Mouse (Mus musculus): ENCODE data around the gene Chst11. TPM values are rescaled to one million over a fixed set of nuclear protein-coding genes. Genes with fewer than 3 reads are reported as not detected.

Chst11 gene
- polyA plus RNA-seq, 1 experiment, result 22.7 TPM

GRCm38 (mm10) chr10:83080930-83081329, 95.6 kb downstream of the Chst11 start:
- DNase-seq (ENCODE audit: low read depth), result peak; percentile 60
- TF ChIP-seq POLR2A (IDR thresholded peaks at IDR 0.05; ENCODE audit: borderline replicate concordance, extremely low read depth, insufficient read depth, insufficient read length, poor library complexity, severe bottlenecking) (no peak), CTCF (IDR thresholded peaks at IDR 0.05; ENCODE audit: borderline replicate concordance, extremely low read depth, insufficient read depth, insufficient read length) (no peak)

- DNase-seq (ENCODE audit: low read depth), result no peak
- no peak for TF ChIP-seq POLR2A (IDR thresholded peaks at IDR 0.05; ENCODE audit: borderline replicate concordance, extremely low read depth, insufficient read depth, insufficient read length, poor library complexity, severe bottlenecking)
- TF ChIP-seq CTCF (IDR thresholded peaks at IDR 0.05; ENCODE audit: borderline replicate concordance, extremely low read depth, insufficient read depth, insufficient read length), result no peak
These were observed 98.6 kb downstream of the Chst11 start for GRCm38 (mm10) chr10:83083946-83084345.

DNA sequence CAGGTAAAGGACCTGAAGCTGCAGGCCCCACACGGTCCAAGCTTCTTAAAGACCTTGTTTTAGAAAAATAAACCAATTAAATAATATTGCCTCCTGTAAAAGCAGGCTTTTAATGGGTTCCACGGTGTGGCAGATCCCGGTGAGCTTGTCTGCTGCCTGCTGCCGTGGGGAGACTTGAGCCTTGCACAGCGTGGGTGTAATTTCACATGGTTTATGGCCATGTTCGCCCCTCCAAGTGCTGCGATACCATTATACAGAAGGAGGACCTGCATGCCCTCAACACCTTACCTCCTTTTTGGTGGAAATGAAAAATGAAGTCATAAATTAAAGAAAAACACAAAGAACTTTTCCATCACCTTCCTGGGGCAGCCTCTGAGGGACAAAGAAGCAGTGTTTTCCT, 103.0 kb downstream of the Chst11 start:
- no peak for TF ChIP-seq CTCF (IDR thresholded peaks at IDR 0.05; ENCODE audit: borderline replicate concordance, extremely low read depth, insufficient read depth, insufficient read length)
- no peak for TF ChIP-seq POLR2A (IDR thresholded peaks at IDR 0.05; ENCODE audit: borderline replicate concordance, extremely low read depth, insufficient read depth, insufficient read length, poor library complexity, severe bottlenecking)
- no peak for DNase-seq (ENCODE audit: low read depth)

DNA sequence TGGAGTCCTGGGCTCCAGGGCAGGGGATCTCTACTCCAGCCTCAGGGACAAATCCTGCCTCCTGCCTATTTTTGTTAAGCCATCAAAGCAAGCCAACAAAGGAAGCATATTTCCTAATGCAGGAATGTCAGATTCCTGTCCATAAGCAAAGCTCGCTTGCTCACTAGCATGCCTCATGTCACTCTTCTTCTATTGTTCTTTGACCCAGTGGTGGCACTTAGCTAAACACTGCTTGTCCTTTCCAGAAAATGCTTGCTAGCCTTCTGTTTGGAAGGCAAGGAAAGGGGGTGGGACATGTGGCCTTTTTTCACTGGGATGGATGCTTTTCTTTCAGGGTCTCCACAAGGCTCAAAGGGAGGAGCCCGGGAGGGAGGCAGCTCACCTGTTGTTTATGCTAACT, 103.5 kb downstream of the Chst11 start:
- no peak for DNase-seq (ENCODE audit: low read depth)
- no peak for TF ChIP-seq CTCF (IDR thresholded peaks at IDR 0.05; ENCODE audit: borderline replicate concordance, extremely low read depth, insufficient read depth, insufficient read length)
- no peak for TF ChIP-seq POLR2A (IDR thresholded peaks at IDR 0.05; ENCODE audit: borderline replicate concordance, extremely low read depth, insufficient read depth, insufficient read length, poor library complexity, severe bottlenecking)

- no peak for DNase-seq (ENCODE audit: low read depth)
These were observed 104.9 kb downstream of the Chst11 start for GRCm38 (mm10) chr10:83090185-83090584.

GRCm38 (mm10) chr10:83093705-83094104, 108.4 kb downstream of the Chst11 start:
- TF ChIP-seq POLR2A (IDR thresholded peaks at IDR 0.05; ENCODE audit: borderline replicate concordance, extremely low read depth, insufficient read depth, insufficient read length, poor library complexity, severe bottlenecking) (no peak), CTCF (IDR thresholded peaks at IDR 0.05; ENCODE audit: borderline replicate concordance, extremely low read depth, insufficient read depth, insufficient read length) (no peak)
- no peak for DNase-seq (ENCODE audit: low read depth)

More at GRCm38 (mm10) chr10:83090185-83090584, 104.9 kb downstream of the Chst11 start:
- no peak for TF ChIP-seq POLR2A (IDR thresholded peaks at IDR 0.05; ENCODE audit: borderline replicate concordance, extremely low read depth, insufficient read depth, insufficient read length, poor library complexity, severe bottlenecking)
- TF ChIP-seq CTCF (IDR thresholded peaks at IDR 0.05; ENCODE audit: borderline replicate concordance, extremely low read depth, insufficient read depth, insufficient read length), result no peak

DNA sequence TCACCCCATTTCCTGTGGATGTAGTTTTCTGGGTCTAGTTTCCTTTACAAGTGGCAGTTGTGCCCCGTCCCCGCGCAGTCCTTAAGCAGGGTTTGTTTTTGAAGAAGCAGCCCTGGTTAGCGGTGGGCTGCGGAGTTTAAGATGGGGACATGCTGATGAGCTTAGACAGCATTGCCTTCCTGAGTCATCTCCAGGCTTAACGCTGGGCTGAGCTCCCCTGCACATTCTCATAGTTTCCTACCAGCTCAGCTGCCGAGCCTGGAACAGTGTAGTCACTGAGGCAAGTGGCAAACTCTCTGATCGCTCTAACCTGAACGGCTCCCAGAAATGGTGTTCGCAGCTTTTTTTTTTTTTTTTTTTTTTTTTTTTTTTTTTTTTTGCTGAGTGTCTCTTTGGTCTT, 109.0 kb downstream of the Chst11 start:
- TF ChIP-seq POLR2A (IDR thresholded peaks at IDR 0.05; ENCODE audit: borderline replicate concordance, extremely low read depth, insufficient read depth, insufficient read length, poor library complexity, severe bottlenecking), result no peak
- DNase-seq (ENCODE audit: low read depth), result no peak

DNA sequence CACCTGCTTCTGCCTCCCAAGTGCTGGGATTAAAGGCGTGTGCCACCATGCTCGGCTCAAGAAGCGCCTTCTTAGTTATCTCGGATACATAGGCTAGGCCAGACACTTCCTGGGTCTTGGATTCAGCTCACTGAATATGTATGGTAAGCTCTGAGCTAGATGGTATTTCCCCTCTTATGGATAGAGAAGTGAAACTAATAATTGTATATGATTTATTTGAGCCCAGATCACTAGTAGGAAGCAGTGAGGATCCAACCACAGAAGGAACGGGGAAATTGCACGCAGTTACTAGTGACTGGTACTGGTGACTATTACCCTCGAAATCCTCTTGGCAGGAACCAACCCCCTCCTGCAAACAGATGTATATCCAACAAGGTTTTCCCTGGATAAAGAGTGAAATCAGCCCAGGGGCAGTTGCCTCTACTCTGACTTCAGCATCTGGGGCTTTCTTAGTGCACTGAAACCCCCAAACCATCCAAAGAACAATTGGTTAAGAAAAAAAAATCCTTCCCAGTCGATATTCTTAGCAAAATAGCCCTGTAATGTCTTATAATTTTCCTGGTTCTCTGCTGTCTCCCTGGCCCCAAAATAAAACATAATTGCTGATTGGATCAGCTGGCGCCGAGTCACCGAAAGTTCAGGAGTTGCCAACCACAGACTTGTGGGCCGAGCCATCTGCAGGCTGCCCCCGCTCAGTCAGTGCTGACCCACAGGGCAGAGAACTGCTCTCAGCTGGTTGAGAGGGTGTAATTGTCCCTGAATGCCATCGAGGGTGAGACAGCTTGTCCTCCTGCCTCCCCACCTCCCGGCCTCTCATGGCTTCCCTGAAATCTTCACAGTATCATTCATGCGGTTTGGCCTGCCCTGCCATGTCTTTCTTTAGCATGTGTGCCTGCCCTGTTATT, 109.8 kb downstream of the Chst11 start:
- TF ChIP-seq CTCF (IDR thresholded peaks at IDR 0.05; ENCODE audit: borderline replicate concordance, extremely low read depth, insufficient read depth, insufficient read length), result no peak
- no peak for TF ChIP-seq POLR2A (IDR thresholded peaks at IDR 0.05; ENCODE audit: borderline replicate concordance, extremely low read depth, insufficient read depth, insufficient read length, poor library complexity, severe bottlenecking)
- no peak for DNase-seq (ENCODE audit: low read depth)

- DNase-seq (ENCODE audit: low read depth), result no peak
- TF ChIP-seq POLR2A (IDR thresholded peaks at IDR 0.05; ENCODE audit: borderline replicate concordance, extremely low read depth, insufficient read depth, insufficient read length, poor library complexity, severe bottlenecking) (no peak), CTCF (IDR thresholded peaks at IDR 0.05; ENCODE audit: borderline replicate concordance, extremely low read depth, insufficient read depth, insufficient read length) (no peak)
These were observed 111.0 kb downstream of the Chst11 start for GRCm38 (mm10) chr10:83096257-83096656.

DNA sequence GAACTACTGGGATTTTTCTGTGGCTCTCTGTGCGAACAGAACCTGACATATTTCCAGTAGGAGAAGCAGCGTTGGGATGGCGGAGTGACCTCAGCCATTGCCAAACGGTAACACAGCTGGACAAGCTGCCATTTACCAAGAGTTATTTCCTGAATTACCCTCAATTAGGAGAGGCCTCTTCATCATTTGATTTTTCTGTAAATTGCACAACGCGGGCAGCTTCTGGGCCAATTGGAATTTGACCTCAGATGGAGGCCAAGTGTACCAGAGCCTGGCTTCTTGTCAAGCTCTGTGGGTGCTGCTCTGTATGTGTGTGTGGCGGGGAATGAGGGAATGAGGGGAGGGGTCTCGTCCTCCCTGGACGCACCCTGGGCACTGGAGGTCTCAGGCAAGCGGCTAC, 113.6 kb downstream of the Chst11 start:
- DNase-seq (ENCODE audit: low read depth), result no peak
- TF ChIP-seq POLR2A (IDR thresholded peaks at IDR 0.05; ENCODE audit: borderline replicate concordance, extremely low read depth, insufficient read depth, insufficient read length, poor library complexity, severe bottlenecking) (no peak), CTCF (IDR thresholded peaks at IDR 0.05; ENCODE audit: borderline replicate concordance, extremely low read depth, insufficient read depth, insufficient read length) (no peak)

DNA sequence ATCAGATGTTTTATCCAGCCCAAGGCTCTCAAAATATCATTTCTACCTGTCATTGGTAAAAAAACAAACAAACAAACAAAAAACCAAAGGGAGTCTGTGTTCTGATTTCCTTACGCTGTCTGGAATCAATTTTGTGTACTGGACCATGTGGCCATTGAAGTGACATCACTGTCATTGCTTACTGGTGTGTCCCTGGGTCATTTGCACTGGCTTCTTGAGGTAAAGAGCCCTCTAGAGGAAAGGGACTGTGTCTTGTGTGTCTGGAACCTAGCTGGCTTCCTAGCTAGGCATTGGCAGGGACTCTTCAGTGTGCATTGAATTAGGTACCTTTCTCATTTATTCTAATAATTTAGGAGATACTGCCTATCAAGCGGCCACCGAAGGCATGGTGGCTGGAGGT, 114.4 kb downstream of the Chst11 start:
- TF ChIP-seq CTCF (IDR thresholded peaks at IDR 0.05; ENCODE audit: borderline replicate concordance, extremely low read depth, insufficient read depth, insufficient read length), result peak; percentile 8; the same call in 1 of the 2 replicates
- no peak for TF ChIP-seq POLR2A (IDR thresholded peaks at IDR 0.05; ENCODE audit: borderline replicate concordance, extremely low read depth, insufficient read depth, insufficient read length, poor library complexity, severe bottlenecking)
- DNase-seq (ENCODE audit: low read depth), result no peak

DNA sequence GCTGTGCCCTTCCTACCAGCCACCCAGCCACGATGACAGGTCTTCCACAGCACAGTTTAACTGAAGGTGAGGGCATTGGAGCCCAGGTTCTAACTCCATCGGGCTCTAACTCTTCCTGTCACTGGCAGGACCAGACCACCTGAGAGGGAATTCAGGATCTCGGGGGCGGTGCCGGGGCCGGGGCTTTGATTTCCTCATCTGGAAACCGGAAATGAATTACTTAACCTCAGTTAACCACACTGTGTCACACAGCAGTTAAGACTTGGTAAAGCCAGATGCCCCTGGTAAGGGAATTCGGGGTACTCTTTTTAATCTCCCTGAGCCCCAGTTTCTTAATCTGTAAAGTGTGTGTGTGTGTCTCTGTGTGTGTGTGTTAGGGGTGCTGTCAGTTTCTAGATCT, 115.6 kb downstream of the Chst11 start:
- no peak for DNase-seq (ENCODE audit: low read depth)
- TF ChIP-seq POLR2A (IDR thresholded peaks at IDR 0.05; ENCODE audit: borderline replicate concordance, extremely low read depth, insufficient read depth, insufficient read length, poor library complexity, severe bottlenecking) (no peak), CTCF (IDR thresholded peaks at IDR 0.05; ENCODE audit: borderline replicate concordance, extremely low read depth, insufficient read depth, insufficient read length) (no peak)
